Mouse (Mus musculus) cerebellum, adult 2 months (tissue): Measurements from ENCODE around the gene Ctsf. TPM values are rescaled to one million over a fixed set of nuclear protein-coding genes. Genes with fewer than 3 reads are reported as not detected.

Experiments used
- DNase-seq, 2 experiments: peaks; one replicate each; pipeline ENCODE4 v3.0.0; 2021
- H3K27ac ChIP-seq: fragments of 200-500 bp; 2 replicates; pipeline ENCODE4 v1.5.1; 2012; ENCODE audit warnings: low read length, control low read depth, inconsistent platforms; ENCODE audit not compliant: insufficient read depth
- H3K27me3 ChIP-seq: fragments of 200-500 bp; 2 replicates; pipeline ENCODE4 v1.6.1; 2012; ENCODE audit warnings: inconsistent platforms, mild to moderate bottlenecking, low read length, moderate library complexity; ENCODE audit not compliant: control insufficient read depth, insufficient read depth
- H3K4me1 ChIP-seq: fragments of 200-500 bp; 2 replicates; pipeline ENCODE4 v1.6.1; 2011; ENCODE audit warnings: low read length; ENCODE audit not compliant: control insufficient read depth, insufficient read depth
- H3K4me3 ChIP-seq: fragments of 200-500 bp; replicated peaks from 2 replicates; pipeline ENCODE3; 2011; ENCODE audit warnings: mild to moderate bottlenecking, low read depth, low read length, control low read depth; ENCODE audit not compliant: insufficient read depth
- CTCF ChIP-seq: fragments of 200-500 bp; IDR thresholded peaks from 2 replicates; pipeline ENCODE4 v1.5.1; 2011; ENCODE audit warnings: low read depth, mild to moderate bottlenecking, control low read depth, low read length, moderate library complexity, borderline replicate concordance; ENCODE audit not compliant: insufficient read depth
- POLR2A ChIP-seq: fragments of 200-500 bp; IDR thresholded peaks from 2 replicates; pipeline ENCODE4 v1.6.1; 2011; ENCODE audit warnings: low read length, control low read depth, borderline replicate concordance; ENCODE audit not compliant: insufficient read depth
- WGBS: fragments of 180-500 bp; shearing (Covaris S2); methylation state at CpG from one replicate; pipeline ENCODE4 v1.1.7; 2018; 5-methylcytosine and 5-hydroxymethylcytosine counted together
- polyA plus RNA-seq: library from polyadenylated mRNA; depleted of rRNA; stranded (reverse); fragments of >200 nt; gene quantifications from 2 replicates; pipeline ENCODE4 v1.2.3, GENCODE M21; 2012

Ctsf gene
- polyA plus RNA-seq, 1 experiment, result 211 TPM

GRCm38 (mm10) chr19:4839149-4839548 lies 15.8 kb upstream of the Ctsf start, which contains the start of the genes Ccs and Ccdc87:
Ccs (minus strand) TSS chr19:4839332.
Ccdc87 (plus strand) TSS chr19:4839366.
- no peaks in the 10 kb centered on the region for H3K27me3 ChIP-seq
- peak; percentile 97 for DNase-seq
- H3K4me3 ChIP-seq, result peak within 1 kb of the TSS; percentile 92
- WGBS, result under 1% methylated on average over 25 of the region's 25 CpGs
- H3K4me1 ChIP-seq, result 0 out of 2 replicates have a peak, but pooled peaks cover 3% of the 10 kb centered on the region
- TF ChIP-seq CTCF, result no peak
- TF ChIP-seq POLR2A, result peak; percentile 54; the same call in 1 of the 2 replicates
- no peak within 1 kb of the TSS for H3K27ac ChIP-seq

GRCm38 (mm10) chr19:4840848-4841247 lies 14.1 kb upstream of the Ctsf start:
- WGBS, result 85% methylated on average over 9 of the region's 9 CpGs

GRCm38 (mm10) chr19:4842611-4843010 lies 12.3 kb upstream of the Ctsf start:
- 71% methylated on average over 2 of the region's 2 CpGs for WGBS
- H3K27ac ChIP-seq, result no peak overlapping the region

More at GRCm38 (mm10) chr19:4840848-4841247, 14.1 kb upstream of the Ctsf start:
- TF ChIP-seq CTCF (no peak), POLR2A (no peak)
- 0 out of 2 replicates have a peak, but pooled peaks cover 3% of the 10 kb centered on the region for H3K4me1 ChIP-seq
- no peaks in the 10 kb centered on the region for H3K27me3 ChIP-seq
- DNase-seq, result no peak
- H3K27ac ChIP-seq, result no peak overlapping the region
- no peak overlapping the region for H3K4me3 ChIP-seq

GRCm38 (mm10) chr19:4845846-4846245 lies 9.1 kb upstream of the Ctsf start:
- Histone ChIP-seq H3K27me3 (no peaks in the 10 kb centered on the region; the same call in 1 of the 2 replicates), H3K27ac (no peak overlapping the region), H3K4me3 (no peak overlapping the region), H3K4me1 (no peaks in the 10 kb centered on the region)
- TF ChIP-seq POLR2A, result no peak
- TF ChIP-seq CTCF, result no peak
- 71% methylated on average over 2 of the region's 2 CpGs for WGBS
- no peak for DNase-seq

More at GRCm38 (mm10) chr19:4842611-4843010, 12.3 kb upstream of the Ctsf start:
- H3K4me3 ChIP-seq, result no peak overlapping the region
- TF ChIP-seq POLR2A (no peak), CTCF (no peak)
- H3K4me1 ChIP-seq, result 0 out of 2 replicates have a peak, but pooled peaks cover 3% of the 10 kb centered on the region
- DNase-seq, result no peak
- H3K27me3 ChIP-seq, result no peaks in the 10 kb centered on the region; the same call in 1 of the 2 replicates

GRCm38 (mm10) chr19:4847490-4847889 lies 7.4 kb upstream of the Ctsf start:
- no peak overlapping the region for H3K4me3 ChIP-seq
- no peaks in the 10 kb centered on the region; the same call in 1 of the 2 replicates for H3K27me3 ChIP-seq
- 23% methylated on average over 7 of the region's 7 CpGs for WGBS
- DNase-seq, result peak; percentile 47 to 50
- TF ChIP-seq CTCF (peak; percentile 77), POLR2A (no peak)
- H3K4me1 ChIP-seq, result no peaks in the 10 kb centered on the region
- H3K27ac ChIP-seq, result no peak overlapping the region

- TF ChIP-seq POLR2A (no peak), CTCF (no peak)
- no peak for DNase-seq
- Histone ChIP-seq H3K4me3 (no peak overlapping the region), H3K4me1 (no peaks in the 10 kb centered on the region; the same call in 1 of the 2 replicates), H3K27ac (no peak overlapping the region), H3K27me3 (no peaks in the 10 kb centered on the region; the same call in 1 of the 2 replicates)
- 67% methylated on average over 4 of the region's 4 CpGs for WGBS
These were observed 5.1 kb upstream of the Ctsf start for GRCm38 (mm10) chr19:4849800-4850199.

GRCm38 (mm10) chr19:4850281-4850680 lies 4.6 kb upstream of the Ctsf start:
- 33% methylated on average over 5 of the region's 5 CpGs for WGBS
- H3K27me3 ChIP-seq, result no peaks in the 10 kb centered on the region; the same call in 1 of the 2 replicates
- no peak for DNase-seq
- H3K4me3 ChIP-seq, result no peak overlapping the region
- no peak overlapping the region for H3K27ac ChIP-seq
- TF ChIP-seq POLR2A (no peak), CTCF (no peak)
- no peaks in the 10 kb centered on the region; the same call in 1 of the 2 replicates for H3K4me1 ChIP-seq

GRCm38 (mm10) chr19:4855470-4855820 lies 515 bp downstream of the Ctsf start:
- H3K27ac ChIP-seq, result peak overlapping the region; percentile 67
- WGBS, result 1% methylated on average over 14 of the region's 14 CpGs

More at GRCm38 (mm10) chr19:4855470-4855820, 515 bp downstream of the Ctsf start:
- DNase-seq, result no peak
- H3K4me3 ChIP-seq, result peak overlapping the region; percentile 71
- TF ChIP-seq CTCF (no peak), POLR2A (no peak)
- H3K27me3 ChIP-seq, result no peaks in the 10 kb centered on the region
- H3K4me1 ChIP-seq, result peaks cover 4% of the 10 kb centered on the region
